Mouse (Mus musculus) liver (tissue): ENCODE measurements around the gene Atf7ip.

Experiments used
- DNase-seq: peaks from one replicate; pipeline ENCODE4 v3.0.0-alpha.2; 2020; ENCODE audit warnings: mixed read lengths

Gene Atf7ip

GRCm38 (mm10) chr6:136486801-136487553 lies 19.0 kb upstream of the Atf7ip start:
- DNase-seq: no peak

GRCm38 (mm10) chr6:136487554-136487950 lies 18.4 kb upstream of the Atf7ip start:
- no peak for DNase-seq

- DNase-seq: no peak
Measured at GRCm38 (mm10) chr6:136489899-136490298, 16.1 kb upstream of the Atf7ip start.

- no peak for DNase-seq
Measured at GRCm38 (mm10) chr6:136490516-136491475, 15.2 kb upstream of the Atf7ip start.

GRCm38 (mm10) chr6:136491631-136492030 lies 14.3 kb upstream of the Atf7ip start:
- DNase-seq: no peak

- DNase-seq: no peak
Measured at GRCm38 (mm10) chr6:136492251-136492650, 13.7 kb upstream of the Atf7ip start.

- no peak for DNase-seq
Measured at GRCm38 (mm10) chr6:136493486-136493885, 12.5 kb upstream of the Atf7ip start.

GRCm38 (mm10) chr6:136493910-136494751 lies 11.8 kb upstream of the Atf7ip start:
- no peak for DNase-seq

GRCm38 (mm10) chr6:136495023-136495422 lies 10.9 kb upstream of the Atf7ip start:
- no peak for DNase-seq

GRCm38 (mm10) chr6:136497744-136498143 lies 8.2 kb upstream of the Atf7ip start:
- DNase-seq: peak; percentile 34

GRCm38 (mm10) chr6:136499292-136499977 lies 6.5 kb upstream of the Atf7ip start:
- DNase-seq: no peak

GRCm38 (mm10) chr6:136508652-136509051 lies 2.7 kb downstream of the Atf7ip start:
- no peak for DNase-seq

GRCm38 (mm10) chr6:136510945-136511344 lies 5.0 kb downstream of the Atf7ip start:
- DNase-seq: no peak

GRCm38 (mm10) chr6:136512351-136512750 lies 6.4 kb downstream of the Atf7ip start:
- no peak for DNase-seq

GRCm38 (mm10) chr6:136516626-136517025 lies 10.7 kb downstream of the Atf7ip start:
- DNase-seq: no peak

- DNase-seq: peak; percentile 63
Measured at GRCm38 (mm10) chr6:136517221-136517620, 11.3 kb downstream of the Atf7ip start.

GRCm38 (mm10) chr6:136518537-136519246 lies 12.7 kb downstream of the Atf7ip start:
- peak; percentile 97 for DNase-seq

- DNase-seq: peak; percentile 46
Measured at GRCm38 (mm10) chr6:136519254-136519653, 13.3 kb downstream of the Atf7ip start.

- no peak for DNase-seq
Measured at GRCm38 (mm10) chr6:136520361-136520760, 14.4 kb downstream of the Atf7ip start.

GRCm38 (mm10) chr6:136521681-136522080 lies 15.7 kb downstream of the Atf7ip start:
- DNase-seq: no peak

GRCm38 (mm10) chr6:136522658-136523057 lies 16.7 kb downstream of the Atf7ip start:
- DNase-seq: no peak
